Mouse (Mus musculus) heart, embryonic 14.5 days (tissue): ENCODE data around the gene Fmnl1. TPM values are rescaled to one million over a fixed set of nuclear protein-coding genes. Genes with fewer than 3 reads are reported as not detected.
"Not testable (repeated sequence)": the region's sequence is repeated elsewhere in the genome, so short reads cannot be mapped to it uniquely, and the experiment has no call there.

Source experiments
- ATAC-seq: fragments of 200-750 bp; cut with Nextera tagmentation; 2 replicates; pipeline ENCODE4 v1.8.0; 2017; ENCODE audit warnings: low read depth, moderate TSS enrichment; ENCODE audit not compliant: insufficient number of reproducible peaks, insufficient read depth, low FRiP score
- H3K27ac ChIP-seq, 2 experiments: fragments of 200-500 bp in 1 of 2; fragments of 300-500 bp in 1 of 2; sonication (generic) in 1 of 2; replicated peaks in 1 of 2; 2 replicates each; pipeline ENCODE4 v1.5.1; 2012 to 2014; ENCODE audit warnings: low read depth in 2 of 2, low read length in 2 of 2, control low read depth in 1 of 2, mild to moderate bottlenecking in 1 of 2, mixed read lengths in 1 of 2; ENCODE audit not compliant: control insufficient read depth in 1 of 2, insufficient read depth in 1 of 2
- H3K27me3 ChIP-seq: fragments of 300-500 bp; sonication (generic); 2 replicates; pipeline ENCODE4 v1.6.1; 2014; ENCODE audit warnings: mild to moderate bottlenecking, low read length, control low read depth; ENCODE audit not compliant: control insufficient read depth, insufficient read depth
- H3K36me3 ChIP-seq: fragments of 300-500 bp; sonication (generic); 2 replicates; pipeline ENCODE4 v1.6.1; 2014; ENCODE audit warnings: mild to moderate bottlenecking, control low read depth, low read length, mixed read lengths; ENCODE audit not compliant: control insufficient read depth, insufficient read depth
- H3K4me1 ChIP-seq, 2 experiments: fragments of 200-500 bp in 1 of 2; fragments of 300-500 bp in 1 of 2; sonication (generic) in 1 of 2; 2 replicates each; pipeline ENCODE4 v1.6.1; 2012 to 2014; ENCODE audit warnings: low read length in 2 of 2, control low read depth in 1 of 2, mixed read lengths in 1 of 2; ENCODE audit not compliant: control insufficient read depth in 2 of 2, insufficient read depth in 2 of 2
- H3K4me2 ChIP-seq: fragments of 300-500 bp; sonication (generic); 2 replicates; pipeline ENCODE4 v1.6.1; 2014; ENCODE audit warnings: mild to moderate bottlenecking, low read length
- H3K4me3 ChIP-seq, 2 experiments: fragments of 200-500 bp in 1 of 2; fragments of 300-500 bp in 1 of 2; sonication (generic) in 1 of 2; 2 replicates each; pipeline ENCODE4 v1.5.1; 2012 to 2014; ENCODE audit warnings: low read length in 2 of 2, mild to moderate bottlenecking in 2 of 2, control low read depth in 1 of 2, low read depth in 1 of 2, moderate library complexity in 1 of 2; ENCODE audit not compliant: control insufficient read depth in 1 of 2, insufficient read depth in 1 of 2
- H3K9ac ChIP-seq: fragments of 300-500 bp; sonication (generic); 2 replicates; pipeline ENCODE4 v1.6.1; 2014; ENCODE audit warnings: mild to moderate bottlenecking, low read length
- H3K9me3 ChIP-seq: fragments of 300-500 bp; sonication (generic); 2 replicates; pipeline ENCODE4 v1.6.1; 2016; ENCODE audit warnings: low read length, control low read depth; ENCODE audit not compliant: control insufficient read depth
- WGBS: fragments of 180-500 bp; shearing (Covaris S2); extraction: QIAGEN DNeasy Blood & Tissue Kit; methylation state at CpG from one replicate; pipeline ENCODE4 v1.1.7; 2014; 5-methylcytosine and 5-hydroxymethylcytosine counted together
- polyA plus RNA-seq: library from polyadenylated mRNA; unstranded; fragments of >200 nt; fragmentation: Nextera tagmentation; extraction: Ambion mirVana; gene quantifications from 2 replicates; pipeline ENCODE4 v1.2.1, GENCODE M21; 2014

The Fmnl1 gene
- polyA plus RNA-seq, 1 experiment from 2014 or later, result 2.9 TPM

- Histone ChIP-seq H3K4me3 (peak within 1 kb of the TSS; percentile 48 to 65), H3K27me3 (no peaks in the 10 kb centered on the region), H3K9me3 (no peaks in the 10 kb centered on the region), H3K4me1 (peaks cover 0 to 8% of the 10 kb centered on the region in 2 experiments; a peak in 1 of 4 replicates), H3K9ac (peak within 1 kb of the TSS; percentile 55), H3K36me3 (peaks cover 26% of the 10 kb centered on the region), H3K4me2 (peak within 1 kb of the TSS; percentile 79), H3K27ac (no peak within 1 kb of the TSS)
- ATAC-seq, result 0 out of 2 replicates have a peak, but pooled peaks have one; percentile 37
- WGBS, result under 1% methylated on average over 45 of the region's 45 CpGs
These were observed 47.0 kb downstream of the Fmnl1 start, which contains the start of gene Spata32 for GRCm38 (mm10) chr11:103217790-103218516. Gene Spata32, minus strand, starts transcription at chr11:103218432.

DNA sequence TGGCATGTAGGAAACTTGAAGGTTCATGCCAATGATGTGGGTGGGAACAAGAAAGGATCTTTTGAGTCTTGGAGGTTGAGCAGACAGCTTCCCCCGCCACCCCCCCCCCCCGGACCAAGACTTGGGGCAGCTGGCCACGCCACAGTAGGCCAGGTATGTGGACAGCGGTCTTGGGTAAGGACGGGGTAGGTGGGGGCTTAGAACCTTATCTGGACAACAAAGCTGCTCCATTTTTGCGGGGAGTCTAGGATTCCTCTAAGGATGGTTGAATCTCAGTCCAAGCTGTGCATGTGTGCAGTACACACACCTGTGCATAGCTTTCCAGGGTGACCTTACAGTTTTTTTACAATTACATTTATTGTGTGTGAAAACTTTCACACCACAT is 47.6 kb downstream of the Fmnl1 start:
- no peak overlapping the region for H3K27ac ChIP-seq
- no peaks in the 10 kb centered on the region for H3K9me3 ChIP-seq
- no peaks in the 10 kb centered on the region for H3K27me3 ChIP-seq
- no peak for ATAC-seq
- 28% methylated on average over 6 of the region's 6 CpGs for WGBS
- peak overlapping the region; percentile 79 for H3K4me2 ChIP-seq
- H3K4me3 ChIP-seq, result peak overlapping the region; percentile 48 to 65
- H3K9ac ChIP-seq, result peak overlapping the region; percentile 55
- H3K4me1 ChIP-seq, result peaks cover 0 to 8% of the 10 kb centered on the region in 2 experiments; a peak in 1 of 4 replicates
- H3K36me3 ChIP-seq, result peaks cover 28% of the 10 kb centered on the region

- no peaks in the 10 kb centered on the region for H3K9me3 ChIP-seq
- H3K27ac ChIP-seq, result no peak overlapping the region
- peaks cover 0 to 8% of the 10 kb centered on the region in 2 experiments; a peak in 1 of 4 replicates for H3K4me1 ChIP-seq
- H3K4me3 ChIP-seq, result no peak overlapping the region
- H3K27me3 ChIP-seq, result no peaks in the 10 kb centered on the region
- ATAC-seq, result no peak
- 83% methylated on average over 5 of the region's 5 CpGs for WGBS
- H3K9ac ChIP-seq, result no peak overlapping the region
- no peak overlapping the region for H3K4me2 ChIP-seq
- peaks cover 31% of the 10 kb centered on the region for H3K36me3 ChIP-seq
These were observed 48.4 kb downstream of the Fmnl1 start for GRCm38 (mm10) chr11:103219259-103219658.

- no peak overlapping the region for H3K27ac ChIP-seq
These were observed 49.1 kb downstream of the Fmnl1 start for GRCm38 (mm10) chr11:103219995-103220394.

DNA sequence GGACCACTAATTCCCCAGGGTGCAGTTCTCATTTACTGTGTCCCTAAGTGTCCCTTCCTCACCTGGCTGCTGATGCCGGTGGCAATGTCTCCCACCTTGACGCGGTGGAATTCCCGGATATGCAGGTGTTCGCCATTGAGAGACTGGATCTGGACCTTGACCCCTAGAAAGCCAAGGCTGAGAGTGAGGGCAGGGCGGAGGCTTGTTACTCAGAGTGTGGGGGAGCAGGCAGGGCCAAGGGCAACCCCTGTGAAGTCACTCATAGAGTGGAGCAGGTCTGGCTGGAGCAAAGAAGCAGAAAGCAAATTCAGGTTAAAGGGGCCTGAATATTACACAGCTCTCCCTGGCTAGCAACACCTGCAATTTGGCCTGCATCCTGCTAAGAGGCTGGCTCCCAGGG is 50.5 kb downstream of the Fmnl1 start:
- Histone ChIP-seq H3K4me3 (no peak overlapping the region), H3K4me2 (no peak overlapping the region), H3K27ac (no peak overlapping the region), H3K9me3 (no peaks in the 10 kb centered on the region), H3K36me3 (peaks cover 48% of the 10 kb centered on the region), H3K27me3 (no peaks in the 10 kb centered on the region), H3K9ac (no peak overlapping the region), H3K4me1 (peaks cover 0 to 8% of the 10 kb centered on the region in 2 experiments; a peak in 1 of 4 replicates)
- no peak for ATAC-seq
- WGBS, result 84% methylated on average over 6 of the region's 6 CpGs

More at GRCm38 (mm10) chr11:103219995-103220394, 49.1 kb downstream of the Fmnl1 start:
- no peaks in the 10 kb centered on the region for H3K27me3 ChIP-seq
- no peaks in the 10 kb centered on the region for H3K9me3 ChIP-seq
- H3K4me3 ChIP-seq, result no peak overlapping the region
- H3K4me1 ChIP-seq, result peaks cover 0 to 8% of the 10 kb centered on the region in 2 experiments; a peak in 1 of 4 replicates
- 76% methylated on average over 4 of the region's 4 CpGs for WGBS
- no peak overlapping the region for H3K4me2 ChIP-seq
- no peak for ATAC-seq
- no peak overlapping the region for H3K9ac ChIP-seq
- H3K36me3 ChIP-seq, result peaks cover 38% of the 10 kb centered on the region

- H3K4me2 ChIP-seq, H3K27ac ChIP-seq, H3K27me3 ChIP-seq, ATAC-seq, H3K4me1 ChIP-seq, H3K9ac ChIP-seq, H3K9me3 ChIP-seq, H3K4me3 ChIP-seq: not testable (repeated sequence)
- 79% methylated on average over 4 of the region's 4 CpGs for WGBS
- H3K36me3 ChIP-seq, result peaks cover 61% of the 10 kb centered on the region
These were observed 51.8 kb downstream of the Fmnl1 start for GRCm38 (mm10) chr11:103222718-103223117.

DNA sequence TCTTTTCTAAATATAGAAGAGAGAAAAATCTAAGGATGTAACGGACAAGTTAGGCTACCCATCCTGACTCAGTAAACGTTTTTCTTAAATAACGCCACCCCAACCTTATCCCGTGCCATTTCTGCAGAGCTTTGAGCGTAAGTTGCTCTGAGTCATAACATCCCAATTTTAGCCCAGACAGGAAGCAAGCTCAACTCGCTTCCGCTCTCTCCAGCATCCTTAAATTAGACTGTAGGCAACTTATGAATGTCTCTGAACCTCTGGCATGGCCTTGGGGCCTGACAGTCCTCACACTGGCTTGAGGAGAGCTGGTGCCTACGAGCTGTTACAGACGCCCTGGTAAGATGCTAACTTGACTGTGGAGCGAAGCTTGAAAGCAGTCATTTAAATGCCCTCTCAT is 52.5 kb downstream of the Fmnl1 start:
- H3K9ac ChIP-seq, result no peak overlapping the region
- H3K4me2 ChIP-seq, result no peak overlapping the region
- no peak for ATAC-seq
- H3K4me1 ChIP-seq, result no peaks in the 10 kb centered on the region
- H3K27ac ChIP-seq, result no peak overlapping the region; a peak in 1 of 4 replicates
- no peaks in the 10 kb centered on the region for H3K27me3 ChIP-seq
- no peaks in the 10 kb centered on the region for H3K9me3 ChIP-seq
- 79% methylated on average over 10 of the region's 10 CpGs for WGBS
- H3K4me3 ChIP-seq, result no peak overlapping the region
- peaks cover 61% of the 10 kb centered on the region for H3K36me3 ChIP-seq
